Mouse (Mus musculus) heart, embryonic 14.5 days (tissue): Measurements from ENCODE around the gene Pnrc2. TPM values are rescaled to one million over a fixed set of nuclear protein-coding genes. Genes with fewer than 3 reads are reported as not detected.

Experiments
- ATAC-seq: fragments of 200-750 bp; cut with Nextera tagmentation; 2 replicates; pipeline ENCODE4 v1.8.0; 2017; ENCODE audit warnings: low read depth, moderate TSS enrichment; ENCODE audit not compliant: insufficient number of reproducible peaks, insufficient read depth, low FRiP score
- H3K27ac ChIP-seq, 2 experiments: fragments of 200-500 bp in 1 of 2; fragments of 300-500 bp in 1 of 2; sonication (generic) in 1 of 2; replicated peaks in 1 of 2; 2 replicates each; pipeline ENCODE4 v1.5.1; 2012 to 2014; ENCODE audit warnings: low read depth in 2 of 2, low read length in 2 of 2, control low read depth in 1 of 2, mild to moderate bottlenecking in 1 of 2, mixed read lengths in 1 of 2; ENCODE audit not compliant: control insufficient read depth in 1 of 2, insufficient read depth in 1 of 2
- H3K27me3 ChIP-seq: fragments of 300-500 bp; sonication (generic); 2 replicates; pipeline ENCODE4 v1.6.1; 2014; ENCODE audit warnings: mild to moderate bottlenecking, low read length, control low read depth; ENCODE audit not compliant: control insufficient read depth, insufficient read depth
- H3K36me3 ChIP-seq: fragments of 300-500 bp; sonication (generic); 2 replicates; pipeline ENCODE4 v1.6.1; 2014; ENCODE audit warnings: mild to moderate bottlenecking, control low read depth, low read length, mixed read lengths; ENCODE audit not compliant: control insufficient read depth, insufficient read depth
- H3K4me1 ChIP-seq, 2 experiments: fragments of 200-500 bp in 1 of 2; fragments of 300-500 bp in 1 of 2; sonication (generic) in 1 of 2; 2 replicates each; pipeline ENCODE4 v1.6.1; 2012 to 2014; ENCODE audit warnings: low read length in 2 of 2, control low read depth in 1 of 2, mixed read lengths in 1 of 2; ENCODE audit not compliant: control insufficient read depth in 2 of 2, insufficient read depth in 2 of 2
- H3K4me2 ChIP-seq: fragments of 300-500 bp; sonication (generic); 2 replicates; pipeline ENCODE4 v1.6.1; 2014; ENCODE audit warnings: mild to moderate bottlenecking, low read length
- H3K4me3 ChIP-seq, 2 experiments: fragments of 200-500 bp in 1 of 2; fragments of 300-500 bp in 1 of 2; sonication (generic) in 1 of 2; 2 replicates each; pipeline ENCODE4 v1.5.1; 2012 to 2014; ENCODE audit warnings: low read length in 2 of 2, mild to moderate bottlenecking in 2 of 2, control low read depth in 1 of 2, low read depth in 1 of 2, moderate library complexity in 1 of 2; ENCODE audit not compliant: control insufficient read depth in 1 of 2, insufficient read depth in 1 of 2
- H3K9ac ChIP-seq: fragments of 300-500 bp; sonication (generic); 2 replicates; pipeline ENCODE4 v1.6.1; 2014; ENCODE audit warnings: mild to moderate bottlenecking, low read length
- H3K9me3 ChIP-seq: fragments of 300-500 bp; sonication (generic); 2 replicates; pipeline ENCODE4 v1.6.1; 2016; ENCODE audit warnings: low read length, control low read depth; ENCODE audit not compliant: control insufficient read depth
- WGBS: fragments of 180-500 bp; shearing (Covaris S2); extraction: QIAGEN DNeasy Blood & Tissue Kit; methylation state at CpG from one replicate; pipeline ENCODE4 v1.1.7; 2014; 5-methylcytosine and 5-hydroxymethylcytosine counted together
- polyA plus RNA-seq: library from polyadenylated mRNA; unstranded; fragments of >200 nt; fragmentation: Nextera tagmentation; extraction: Ambion mirVana; gene quantifications from 2 replicates; pipeline ENCODE4 v1.2.1, GENCODE M21; 2014

Gene Pnrc2
- polyA plus RNA-seq, 1 experiment from 2014 or later, result 137 TPM

GRCm38 (mm10) chr4:135838925-135839292 lies 34.7 kb downstream of the Pnrc2 start:
- no peak for ATAC-seq
- WGBS, result 65% methylated on average over 3 of the region's 3 CpGs
- no peaks in the 10 kb centered on the region for H3K9me3 ChIP-seq
- peak overlapping the region; percentile 52 for H3K9ac ChIP-seq
- peak overlapping the region; percentile 45 for H3K4me2 ChIP-seq
- H3K36me3 ChIP-seq, result no peaks in the 10 kb centered on the region
- H3K27me3 ChIP-seq, result no peaks in the 10 kb centered on the region
- H3K4me3 ChIP-seq, result no peak overlapping the region
- H3K4me1 ChIP-seq, result peaks cover 17 to 25% of the 10 kb centered on the region in 2 experiments
- peak overlapping the region; percentile 90 to 91 for H3K27ac ChIP-seq

- Histone ChIP-seq H3K4me3 (no peak overlapping the region), H3K27me3 (no peaks in the 10 kb centered on the region), H3K4me2 (no peak overlapping the region), H3K9me3 (no peaks in the 10 kb centered on the region), H3K27ac (no peak overlapping the region), H3K36me3 (no peaks in the 10 kb centered on the region), H3K9ac (no peak overlapping the region), H3K4me1 (peaks cover 8 to 9% of the 10 kb centered on the region in 2 experiments; a peak in 3 of 4 replicates)
- no peak for ATAC-seq
- 87% methylated on average over 8 of the region's 8 CpGs for WGBS
Measured at GRCm38 (mm10) chr4:135834124-135834717, 39.4 kb downstream of the Pnrc2 start.

- H3K9ac ChIP-seq, result no peak overlapping the region
- no peaks in the 10 kb centered on the region for H3K36me3 ChIP-seq
- ATAC-seq, result no peak
- H3K27me3 ChIP-seq, result no peaks in the 10 kb centered on the region
- H3K9me3 ChIP-seq, result no peaks in the 10 kb centered on the region
- no peak overlapping the region for H3K4me3 ChIP-seq
- WGBS, result 77% methylated on average over 12 of the region's 12 CpGs
- no peak overlapping the region for H3K4me2 ChIP-seq
- H3K4me1 ChIP-seq, result peaks cover 9 to 10% of the 10 kb centered on the region in 2 experiments
- no peak overlapping the region for H3K27ac ChIP-seq
Measured at GRCm38 (mm10) chr4:135833301-135834123, 40.1 kb downstream of the Pnrc2 start.

GRCm38 (mm10) chr4:135832070-135832469 lies 41.6 kb downstream of the Pnrc2 start:
- no peaks in the 10 kb centered on the region for H3K36me3 ChIP-seq
- no peak overlapping the region for H3K4me2 ChIP-seq
- no peak overlapping the region for H3K4me3 ChIP-seq
- H3K9me3 ChIP-seq, result no peaks in the 10 kb centered on the region
- 69% methylated on average over 11 of the region's 11 CpGs for WGBS
- H3K27ac ChIP-seq, result peak overlapping the region in 1 of 2 experiments; percentile 28; a peak in 1 of 4 replicates
- no peak for ATAC-seq
- H3K4me1 ChIP-seq, result peaks cover 12 to 14% of the 10 kb centered on the region in 2 experiments
- no peaks in the 10 kb centered on the region for H3K27me3 ChIP-seq
- H3K9ac ChIP-seq, result no peak overlapping the region

GRCm38 (mm10) chr4:135828491-135828890 lies 45.2 kb downstream of the Pnrc2 start:
- Histone ChIP-seq H3K27me3 (no peaks in the 10 kb centered on the region), H3K9me3 (no peaks in the 10 kb centered on the region), H3K9ac (peak overlapping the region; percentile 41; the same call in 1 of the 2 replicates), H3K36me3 (no peaks in the 10 kb centered on the region), H3K4me2 (peak overlapping the region; percentile 48), H3K4me1 (peaks cover 12 to 14% of the 10 kb centered on the region in 2 experiments), H3K27ac (peak overlapping the region; percentile 89 to 91), H3K4me3 (no peak overlapping the region)
- 11% methylated on average over 11 of the region's 11 CpGs for WGBS
- ATAC-seq, result peak; percentile 80

- H3K4me3 ChIP-seq, result no peak overlapping the region
- no peak overlapping the region for H3K4me2 ChIP-seq
- H3K9me3 ChIP-seq, result no peaks in the 10 kb centered on the region
- no peaks in the 10 kb centered on the region for H3K27me3 ChIP-seq
- ATAC-seq, result no peak
- H3K27ac ChIP-seq, result no peak overlapping the region
- peaks cover 14 to 15% of the 10 kb centered on the region in 2 experiments for H3K4me1 ChIP-seq
- no peaks in the 10 kb centered on the region for H3K36me3 ChIP-seq
- H3K9ac ChIP-seq, result no peak overlapping the region
- WGBS, result 48% methylated on average over 8 of the region's 8 CpGs
Measured at GRCm38 (mm10) chr4:135824254-135824653, 49.4 kb downstream of the Pnrc2 start.

GRCm38 (mm10) chr4:135823298-135823697 lies 50.4 kb downstream of the Pnrc2 start:
- Histone ChIP-seq H3K27ac (no peak overlapping the region), H3K4me2 (no peak overlapping the region), H3K4me1 (peaks cover 4 to 5% of the 10 kb centered on the region in 2 experiments), H3K36me3 (no peaks in the 10 kb centered on the region), H3K9ac (no peak overlapping the region), H3K27me3 (no peaks in the 10 kb centered on the region), H3K4me3 (no peak overlapping the region), H3K9me3 (0 out of 2 replicates have a peak, but pooled peaks cover 4% of the 10 kb centered on the region)
- no peak for ATAC-seq
- WGBS, result 71% methylated on average over 2 of the region's 2 CpGs
